Mouse (Mus musculus): ENCODE results near the gene Pdxdc1.

- TF ChIP-seq CTCF (IDR thresholded peaks at IDR 0.05; ENCODE audit: low read depth, low read length) (no peak), GATA2 (IDR thresholded peaks at IDR 0.05; ENCODE audit: borderline replicate concordance, low read depth, low read length) (no peak)
Measured at GRCm38 (mm10) chr16:13896357-13896756, 6.6 kb downstream of the Pdxdc1 start.

All from G1E (cell line).